Mouse (Mus musculus): ENCODE data around the gene Lsp1.

Gene Lsp1

GRCm38 (mm10) chr7:142506501-142506900, 45.9 kb downstream of the Lsp1 start:
- no peak for DNase-seq (ENCODE audit: low spot score)

GRCm38 (mm10) chr7:142507453-142507852, 46.8 kb downstream of the Lsp1 start:
- DNase-seq (ENCODE audit: low spot score) = no peak

GRCm38 (mm10) chr7:142509518-142509917, 48.9 kb downstream of the Lsp1 start:
- DNase-seq (ENCODE audit: low spot score) = no peak

- DNase-seq (ENCODE audit: low spot score) = no peak
These were observed 49.6 kb downstream of the Lsp1 start for GRCm38 (mm10) chr7:142510021-142510777.

- no peak for DNase-seq (ENCODE audit: low spot score)
These were observed 53.4 kb downstream of the Lsp1 start for GRCm38 (mm10) chr7:142514048-142514447.

GRCm38 (mm10) chr7:142516221-142516978, 55.8 kb downstream of the Lsp1 start:
- no peak for DNase-seq (ENCODE audit: low spot score)

- no peak for DNase-seq (ENCODE audit: low spot score)
These were observed 56.9 kb downstream of the Lsp1 start for GRCm38 (mm10) chr7:142517531-142517930.

- no peak for DNase-seq (ENCODE audit: low spot score)
These were observed 59.7 kb downstream of the Lsp1 start for GRCm38 (mm10) chr7:142520331-142520730.

- DNase-seq (ENCODE audit: low spot score) = no peak
These were observed 61.7 kb downstream of the Lsp1 start for GRCm38 (mm10) chr7:142522352-142522751.

GRCm38 (mm10) chr7:142523200-142523990, 62.8 kb downstream of the Lsp1 start:
- no peak for DNase-seq (ENCODE audit: low spot score)

GRCm38 (mm10) chr7:142525342-142526178, 65.0 kb downstream of the Lsp1 start:
- no peak for DNase-seq (ENCODE audit: low spot score)

GRCm38 (mm10) chr7:142529350-142529749, 68.7 kb downstream of the Lsp1 start:
- no peak for DNase-seq (ENCODE audit: low spot score)

- no peak for DNase-seq (ENCODE audit: low spot score)
These were observed 71.4 kb downstream of the Lsp1 start for GRCm38 (mm10) chr7:142531973-142532521.

- DNase-seq (ENCODE audit: low spot score) = no peak
These were observed 72.1 kb downstream of the Lsp1 start, which contains the start of gene Mrpl23 for GRCm38 (mm10) chr7:142532671-142533058. Mrpl23 (plus strand) TSS chr7:142532686.

GRCm38 (mm10) chr7:142533059-142533855, 72.6 kb downstream of the Lsp1 start:
- DNase-seq (ENCODE audit: low spot score) = peak; percentile 88

GRCm38 (mm10) chr7:142535116-142535515, 74.5 kb downstream of the Lsp1 start:
- DNase-seq (ENCODE audit: low spot score) = no peak

GRCm38 (mm10) chr7:142535832-142536231, 75.2 kb downstream of the Lsp1 start:
- DNase-seq (ENCODE audit: low spot score) = no peak

GRCm38 (mm10) chr7:142537181-142537580, 76.6 kb downstream of the Lsp1 start:
- DNase-seq (ENCODE audit: low spot score) = no peak

GRCm38 (mm10) chr7:142537879-142538278, 77.3 kb downstream of the Lsp1 start:
- DNase-seq (ENCODE audit: low spot score) = peak; percentile 36

- no peak for DNase-seq (ENCODE audit: low spot score)
These were observed 77.7 kb downstream of the Lsp1 start for GRCm38 (mm10) chr7:142538291-142538690.
